8 mouse cellular contexts compared by ENCODE assay signal in genomic region chr1:73932421-73933145, GRCm38 (mm10).
DNase-seq lines count a peak whose midpoint lies in the region; ATAC-seq and TF ChIP-seq lines count a peak whose summit lies in the region.

No protein-coding gene starts in this region.

- H3K27ac ChIP-seq in hindbrain, embryonic 14.5 days, result peak overlapping the region; percentile 47; the same call in 1 of the 2 replicates
- no peak overlapping the region for H3K27ac ChIP-seq in hindbrain, embryonic 10.5 days
- peak overlapping the region; percentile 32; the same call in 1 of the 2 replicates for H3K27ac ChIP-seq in cortical plate, adult 2 months (ENCODE audit: insufficient read depth, low read length)
- H3K27ac ChIP-seq in lung, embryonic 15.5 days, result peak overlapping the region; percentile 94
- H3K27ac ChIP-seq in cerebellum, adult 2 months (ENCODE audit: insufficient read depth, low read length), result no peak overlapping the region
- no peak overlapping the region for H3K27ac ChIP-seq in forebrain, postnatal 0 days (ENCODE audit: low read depth, low read length)

- no peak for ATAC-seq in hindbrain, embryonic 14.5 days (ENCODE audit: low FRiP score)
- ATAC-seq in lung, embryonic 15.5 days (ENCODE audit: borderline replicate concordance, extremely low read depth, low FRiP score, low TSS enrichment), result peak; percentile 61
- ATAC-seq in forebrain, postnatal 0 days, result no peak

- WGBS in hindbrain, embryonic 14.5 days, result 73% methylated on average over 10 of the region's 10 CpGs
- WGBS in hindbrain, embryonic 10.5 days, result 77% methylated on average over 10 of the region's 10 CpGs
- WGBS in lung, embryonic 15.5 days, result 27% methylated on average over 10 of the region's 10 CpGs
- 83% methylated on average over 10 of the region's 10 CpGs for WGBS in cerebellum, adult 2 months
- WGBS in forebrain, postnatal 0 days, result 77% methylated on average over 10 of the region's 10 CpGs

- H3K36me3 ChIP-seq in hindbrain, embryonic 14.5 days (replicated peaks; ENCODE audit: control insufficient read depth, insufficient read depth), result no peaks in the 10 kb centered on the region
- H3K36me3 ChIP-seq in hindbrain, embryonic 10.5 days, result peaks cover 18% of the 10 kb centered on the region
- H3K36me3 ChIP-seq in lung, embryonic 15.5 days, result peaks cover 36% of the 10 kb centered on the region
- no peaks in the 10 kb centered on the region for H3K36me3 ChIP-seq in forebrain, postnatal 0 days (ENCODE audit: insufficient read depth)

- intact Hi-C loops in heart, postnatal 14 days (cut with DNase I), result no loop called here

- TF ChIP-seq CTCF in cortical plate, adult 2 months (IDR thresholded peaks at IDR 0.05; ENCODE audit: extremely low read depth, insufficient read depth, low read length), result no peak
- no peak for TF ChIP-seq CTCF in cerebellum, adult 2 months (IDR thresholded peaks at IDR 0.05; ENCODE audit: borderline replicate concordance, insufficient read depth, low read depth, low read length)
- TF ChIP-seq CTCF in forebrain, postnatal 0 days (IDR thresholded peaks at IDR 0.05; ENCODE audit: low read depth), result no peak

- no peak overlapping the region for H3K4me2 ChIP-seq in hindbrain, embryonic 14.5 days (replicated peaks)
- no peak overlapping the region for H3K4me2 ChIP-seq in lung, embryonic 15.5 days
- H3K4me2 ChIP-seq in forebrain, postnatal 0 days (ENCODE audit: low read depth), result no peak overlapping the region

- no peak for DNase-seq in hindbrain, embryonic 14.5 days (ENCODE audit: low spot score)
- no peak for DNase-seq in hindbrain, embryonic 10.5 days (ENCODE audit: low spot score)
- DNase-seq in heart, postnatal 14 days, result peak; percentile 68
- no peak for DNase-seq in embryo, embryonic 9.5 days (ENCODE audit: extremely low spot score)
- DNase-seq in cerebellum, adult 2 months, result no peak
- DNase-seq in forebrain, postnatal 0 days, result no peak

- H3K4me3 ChIP-seq in hindbrain, embryonic 14.5 days (replicated peaks; ENCODE audit: low read length), result no peak overlapping the region
- no peak overlapping the region for H3K4me3 ChIP-seq in hindbrain, embryonic 10.5 days
- H3K4me3 ChIP-seq in cortical plate, adult 2 months (ENCODE audit: insufficient read depth, low read length), result no peak overlapping the region
- H3K4me3 ChIP-seq in lung, embryonic 15.5 days, result no peak overlapping the region
- H3K4me3 ChIP-seq in cerebellum, adult 2 months (replicated peaks; ENCODE audit: insufficient read depth, low read depth, low read length), result no peak overlapping the region
- H3K4me3 ChIP-seq in forebrain, postnatal 0 days (ENCODE audit: low read depth, low read length), result no peak overlapping the region

- H3K4me1 ChIP-seq in hindbrain, embryonic 14.5 days (replicated peaks; ENCODE audit: control insufficient read depth, insufficient read depth, low read length), result no peaks in the 10 kb centered on the region
- peaks cover 57% of the 10 kb centered on the region for H3K4me1 ChIP-seq in hindbrain, embryonic 10.5 days (replicated peaks)
- peaks cover 21% of the 10 kb centered on the region for H3K4me1 ChIP-seq in cortical plate, adult 2 months (ENCODE audit: control insufficient read depth, insufficient read depth, low read length)
- peaks cover 54% of the 10 kb centered on the region for H3K4me1 ChIP-seq in lung, embryonic 15.5 days
- peaks cover 9% of the 10 kb centered on the region for H3K4me1 ChIP-seq in cerebellum, adult 2 months (ENCODE audit: control insufficient read depth, insufficient read depth, low read length)
- no peaks in the 10 kb centered on the region for H3K4me1 ChIP-seq in forebrain, postnatal 0 days (ENCODE audit: insufficient read depth)

- H3K27me3 ChIP-seq in hindbrain, embryonic 14.5 days (ENCODE audit: control insufficient read depth, insufficient read depth, low read length), result no peaks in the 10 kb centered on the region
- no peaks in the 10 kb centered on the region for H3K27me3 ChIP-seq in hindbrain, embryonic 10.5 days (ENCODE audit: insufficient read depth, poor library complexity, severe bottlenecking)
- H3K27me3 ChIP-seq in lung, embryonic 15.5 days, result no peaks in the 10 kb centered on the region
- no peaks in the 10 kb centered on the region for H3K27me3 ChIP-seq in cerebellum, adult 2 months (ENCODE audit: control insufficient read depth, insufficient read depth, low read length)
- H3K27me3 ChIP-seq in forebrain, postnatal 0 days (ENCODE audit: insufficient read depth, low read length), result no peaks in the 10 kb centered on the region

- H3K9me3 ChIP-seq in hindbrain, embryonic 14.5 days (ENCODE audit: control insufficient read depth, low read length), result no peaks in the 10 kb centered on the region
- no peaks in the 10 kb centered on the region for H3K9me3 ChIP-seq in hindbrain, embryonic 10.5 days
- H3K9me3 ChIP-seq in lung, embryonic 15.5 days, result no peaks in the 10 kb centered on the region
- H3K9me3 ChIP-seq in forebrain, postnatal 0 days (ENCODE audit: low read length), result no peaks in the 10 kb centered on the region

- H3K9ac ChIP-seq in hindbrain, embryonic 14.5 days, result no peak overlapping the region
- H3K9ac ChIP-seq in lung, embryonic 15.5 days, result no peak overlapping the region
- H3K9ac ChIP-seq in forebrain, postnatal 0 days, result no peak overlapping the region

- TF ChIP-seq POLR2A in cortical plate, adult 2 months (IDR thresholded peaks at IDR 0.05; ENCODE audit: extremely low read depth, insufficient read depth, low read length), result no peak
- no peak for TF ChIP-seq POLR2A in cerebellum, adult 2 months (IDR thresholded peaks at IDR 0.05; ENCODE audit: borderline replicate concordance, insufficient read depth, low read length)

Comparison
In these comparisons a context has a peak if more than half of its experiments do, and no peak if none do; other contexts are left out.
1. H3K27ac ChIP-seq: peak in hindbrain, embryonic 14.5 days (single experiment), cortical plate, adult 2 months (single experiment) and lung, embryonic 15.5 days (single experiment); none in hindbrain, embryonic 10.5 days (single experiment), cerebellum, adult 2 months (single experiment) and forebrain, postnatal 0 days (single experiment).
2. DNase-seq: peak in heart, postnatal 14 days (2 of 2); none in hindbrain, embryonic 14.5 days (single experiment), hindbrain, embryonic 10.5 days (single experiment), embryo, embryonic 9.5 days (single experiment), cerebellum, adult 2 months (0 of 2) and forebrain, postnatal 0 days (single experiment).